Mouse (Mus musculus) ES-CJ7 (cell line): ENCODE data around the gene Pcgf2.
"Not testable (repeated sequence)": the region's sequence is repeated elsewhere in the genome, so short reads cannot be mapped to it uniquely, and the experiment has no call there.

Source experiments
- DNase-seq: peaks from one replicate; pipeline ENCODE4 v3.0.0; 2011; ENCODE audit warnings: low read depth, low spot score

Pcgf2 gene

DNA sequence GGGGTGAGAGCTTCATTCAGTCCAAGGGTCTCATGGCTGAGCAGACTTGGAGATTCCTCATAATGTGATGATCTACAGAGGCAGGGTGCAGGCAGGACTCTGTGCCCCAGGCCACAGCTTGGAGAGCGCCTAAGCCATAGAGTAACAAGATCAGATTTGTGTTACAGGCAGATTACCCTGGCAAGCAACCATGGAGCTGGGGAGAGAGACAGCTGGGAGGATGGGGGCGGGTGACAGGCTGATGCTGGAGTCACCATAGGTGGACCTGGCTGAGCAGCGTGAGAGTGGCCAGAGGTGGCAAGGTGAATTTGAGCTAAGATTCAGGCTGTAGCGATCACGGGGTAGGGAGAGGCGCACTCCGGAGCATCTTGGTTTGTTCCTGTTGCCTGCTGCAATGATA lies 32.1 kb downstream of the Pcgf2 start:
- DNase-seq = no peak

DNA sequence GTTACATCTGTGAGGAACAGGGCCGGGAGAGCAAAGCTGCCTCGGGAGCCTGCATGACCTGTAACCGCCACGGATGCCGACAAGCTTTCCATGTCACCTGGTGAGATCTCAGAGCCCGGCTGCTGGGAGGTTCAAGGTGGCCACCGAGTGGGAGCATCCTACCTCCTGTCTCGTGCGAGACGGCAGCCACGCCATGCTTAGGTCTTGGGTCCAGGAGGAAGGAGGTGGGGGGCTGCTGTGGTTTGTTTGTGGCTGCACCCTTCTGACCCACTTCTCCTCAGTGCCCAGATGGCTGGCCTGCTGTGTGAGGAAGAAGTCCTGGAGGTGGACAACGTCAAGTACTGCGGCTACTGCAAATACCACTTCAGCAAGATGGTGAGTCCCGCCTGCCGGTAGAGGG lies 33.5 kb downstream of the Pcgf2 start:
- DNase-seq = no peak

DNA sequence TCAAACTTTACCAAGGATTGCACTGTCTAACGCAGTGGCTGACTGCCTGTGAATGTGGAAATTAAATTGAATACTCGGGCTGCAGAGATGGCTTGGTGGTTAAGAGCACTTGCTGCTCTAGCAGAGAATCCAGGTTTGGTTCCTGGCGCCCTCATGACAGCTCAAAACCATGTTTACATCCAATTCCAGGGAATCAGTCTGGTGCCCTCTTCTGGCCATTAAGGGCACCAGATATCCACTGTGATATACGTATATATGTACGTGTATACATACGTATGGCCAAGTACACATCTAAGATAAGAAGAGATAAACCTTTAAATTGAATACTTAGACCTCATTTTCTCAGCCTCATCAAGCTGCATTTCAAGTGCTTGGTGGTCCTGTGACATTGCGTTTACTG lies 34.1 kb downstream of the Pcgf2 start:
- DNase-seq = peak; percentile 80

DNA sequence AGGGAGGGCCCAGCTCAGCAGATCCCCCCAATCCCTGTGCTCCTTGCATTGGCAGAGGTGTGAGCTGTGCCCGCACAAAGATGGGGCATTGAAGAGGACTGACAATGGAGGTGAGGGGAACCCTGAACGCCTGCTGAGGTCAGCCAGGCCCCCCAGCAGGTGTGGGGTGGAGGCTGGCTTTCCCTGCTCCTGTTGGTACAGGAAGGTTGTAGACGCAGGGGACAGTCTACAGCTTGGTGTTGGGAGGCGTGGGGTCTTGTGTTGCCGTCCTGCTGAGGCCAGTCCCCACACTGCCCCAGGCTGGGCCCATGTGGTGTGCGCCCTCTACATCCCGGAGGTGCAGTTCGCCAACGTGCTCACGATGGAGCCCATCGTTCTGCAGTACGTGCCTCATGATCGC lies 34.9 kb downstream of the Pcgf2 start:
- no peak for DNase-seq

DNA sequence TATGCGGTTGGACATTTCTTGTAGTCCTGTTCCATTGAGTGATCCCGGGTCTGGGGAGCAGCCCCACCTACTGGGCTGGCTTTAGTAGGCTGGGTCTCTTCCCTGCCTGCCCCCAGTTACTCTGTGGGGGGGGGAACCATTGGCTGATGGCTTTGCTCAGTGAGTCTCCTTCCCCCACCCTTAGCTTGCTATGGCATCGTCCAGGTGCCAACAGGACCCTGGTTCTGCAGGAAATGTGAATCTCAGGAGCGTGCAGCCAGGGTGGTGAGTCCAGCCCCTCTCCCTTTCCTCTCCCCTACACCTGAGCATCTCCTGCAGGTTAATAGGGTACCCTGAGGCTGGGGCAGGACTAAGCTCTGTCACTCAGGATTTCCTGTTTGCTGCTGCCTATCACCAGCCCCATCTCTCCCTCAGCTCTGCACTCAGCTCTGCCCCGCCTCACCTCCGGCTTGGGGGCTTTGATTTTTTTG lies 35.5 kb downstream of the Pcgf2 start:
- DNase-seq = peak; percentile 88

GRCm38 (mm10) chr11:97664339-97664665 lies 36.0 kb downstream of the Pcgf2 start:
- peak; percentile 71 for DNase-seq

GRCm38 (mm10) chr11:97663528-97664338 lies 36.6 kb downstream of the Pcgf2 start:
- DNase-seq = peak; percentile 86

GRCm38 (mm10) chr11:97662893-97663527 lies 37.3 kb downstream of the Pcgf2 start, which contains the start of gene Mllt6:
Mllt6 (plus strand) TSS chr11:97663414.
- DNase-seq = no peak

GRCm38 (mm10) chr11:97662207-97662892 lies 37.9 kb downstream of the Pcgf2 start:
- DNase-seq = peak; percentile 100

GRCm38 (mm10) chr11:97661648-97662133 lies 38.6 kb downstream of the Pcgf2 start:
- peak; percentile 99 for DNase-seq

DNA sequence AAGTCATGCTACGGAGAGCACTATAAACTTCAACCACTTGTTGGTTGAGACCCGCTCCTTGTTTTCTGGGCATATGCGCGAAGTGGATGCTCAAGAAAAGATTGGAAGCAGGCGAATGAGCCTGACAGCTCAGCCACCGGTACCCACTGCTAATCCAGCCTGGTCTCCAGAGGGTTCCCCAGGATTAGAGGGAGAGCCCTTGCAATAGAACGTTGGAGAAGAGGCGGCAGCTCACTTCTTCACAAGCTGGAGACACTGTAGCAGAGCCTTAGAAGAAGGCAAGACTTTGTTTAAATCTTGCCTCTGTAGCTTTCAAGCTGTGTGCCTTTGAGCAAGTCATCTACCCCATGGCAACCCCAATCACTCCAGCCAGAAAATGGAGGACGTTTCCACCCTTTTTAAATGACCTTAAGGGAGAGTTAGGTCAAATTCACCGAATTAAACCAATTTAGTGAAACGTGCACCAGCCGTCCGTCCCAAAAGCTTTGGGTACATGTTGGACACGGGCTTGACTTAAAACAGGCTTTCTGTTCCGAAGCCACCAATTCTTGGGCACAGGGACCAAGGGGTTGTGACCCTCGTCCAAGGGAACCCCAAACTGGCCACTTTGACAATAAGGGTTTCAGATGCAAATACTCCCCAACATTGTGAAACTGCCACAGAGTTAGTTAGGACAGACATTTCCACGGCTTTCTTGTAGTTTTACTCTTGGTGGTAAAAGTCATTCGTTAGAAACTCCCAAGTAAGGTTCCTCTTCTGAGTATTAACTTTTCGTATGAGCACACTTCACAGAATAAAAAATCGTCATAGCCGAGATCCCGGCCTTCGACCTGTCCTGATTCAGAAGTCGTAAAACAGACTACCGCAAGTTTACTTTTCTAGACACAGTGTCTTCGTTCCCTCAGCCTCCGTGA lies 39.3 kb downstream of the Pcgf2 start:
- no peak for DNase-seq

DNA sequence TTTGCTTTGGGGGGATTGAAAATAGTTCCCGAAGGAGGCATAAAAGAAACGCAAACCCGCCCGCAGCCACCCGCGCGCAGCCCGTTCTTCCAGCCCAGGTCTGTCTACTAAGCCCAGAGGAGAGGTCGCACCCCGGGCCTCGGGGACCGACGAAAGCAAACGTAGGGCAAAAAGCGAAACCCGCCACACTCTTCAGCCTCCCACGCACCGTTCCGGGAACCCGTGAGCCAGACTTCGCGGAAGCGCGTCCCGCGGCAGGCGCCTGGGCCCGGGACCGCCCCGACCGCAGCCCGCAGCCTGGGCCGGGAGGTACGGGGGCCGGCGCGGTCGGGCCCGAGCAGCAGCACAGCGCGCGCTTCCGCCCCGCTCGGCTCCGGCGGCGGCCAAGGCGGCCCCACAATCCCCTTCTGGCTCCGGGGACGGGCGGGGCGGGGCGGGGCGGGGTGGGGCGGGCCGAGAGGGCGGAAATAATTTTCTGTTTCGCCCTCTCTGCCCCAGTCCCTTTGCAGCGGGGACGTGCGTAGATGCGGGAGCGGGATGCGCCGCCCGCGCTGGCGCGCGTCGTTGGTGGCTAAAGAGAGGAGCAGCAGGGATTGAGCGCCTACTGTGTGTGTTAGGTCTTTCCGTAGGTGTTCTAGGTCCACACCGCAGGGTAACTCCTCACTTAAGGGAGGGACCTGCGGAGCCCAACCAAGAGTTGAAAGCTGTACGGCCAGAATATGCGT lies 40.1 kb downstream of the Pcgf2 start:
- peak; percentile 83 for DNase-seq

GRCm38 (mm10) chr11:97659267-97659989 lies 40.9 kb downstream of the Pcgf2 start:
- peak; percentile 54 for DNase-seq

GRCm38 (mm10) chr11:97658751-97659266 lies 41.5 kb downstream of the Pcgf2 start:
- DNase-seq = peak; percentile 78

DNA sequence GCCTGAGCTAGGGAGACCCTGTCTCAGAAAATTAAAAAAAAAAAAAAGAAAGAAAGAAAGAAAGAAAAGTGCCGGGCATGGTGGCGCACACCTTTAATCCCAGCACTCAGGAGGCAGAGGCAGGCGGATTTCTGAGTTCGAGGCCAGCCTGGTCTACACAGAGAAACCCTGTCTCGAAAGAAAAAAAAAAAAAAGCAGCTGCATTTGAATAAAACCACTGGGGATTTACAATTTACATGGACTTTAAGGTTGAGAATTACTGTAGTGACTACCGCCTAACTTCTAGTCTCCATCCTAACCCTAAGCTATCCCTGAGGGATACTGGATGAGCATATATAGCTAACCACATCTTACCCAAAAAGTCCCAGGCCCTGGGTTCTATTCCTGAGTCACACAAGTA lies 42.3 kb downstream of the Pcgf2 start:
- DNase-seq = not testable (repeated sequence)

DNA sequence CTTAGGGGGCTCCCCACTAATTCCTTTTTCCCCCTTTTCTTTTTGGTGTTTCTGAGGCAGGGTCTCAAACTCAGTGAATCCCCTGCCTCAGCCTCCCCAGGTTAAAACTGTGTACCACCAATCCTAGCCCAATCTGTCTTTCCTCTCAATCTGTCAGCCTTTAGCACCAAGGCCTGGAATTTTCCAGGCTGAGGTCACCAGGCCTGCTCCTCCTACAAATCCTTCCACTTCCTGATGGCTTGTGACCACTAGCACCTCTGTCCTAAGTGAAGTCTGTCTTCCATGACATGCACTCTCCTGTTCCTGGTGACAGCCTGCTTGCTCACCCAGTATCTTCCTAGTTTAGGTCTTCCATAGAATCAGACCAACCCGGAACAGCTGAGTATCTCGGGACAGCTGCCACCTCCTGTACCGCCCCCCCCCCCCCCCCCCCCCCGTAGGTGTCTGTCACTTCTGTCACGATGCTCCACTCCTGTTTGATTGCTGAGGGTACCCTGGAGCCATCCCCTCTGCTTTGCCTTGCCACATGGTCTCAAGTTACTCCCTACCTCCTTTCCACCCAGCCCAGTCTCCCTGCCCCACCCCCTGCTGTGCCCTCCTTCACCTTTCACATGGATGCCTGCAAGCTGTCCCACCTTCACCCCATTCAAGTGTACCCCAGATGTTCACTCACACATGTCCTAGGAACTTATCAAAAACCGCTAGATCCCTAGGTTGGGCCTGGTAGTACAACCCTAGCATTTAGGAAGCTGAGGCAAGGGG lies 42.9 kb downstream of the Pcgf2 start:
- DNase-seq = peak; percentile 82

GRCm38 (mm10) chr11:97656269-97656971 lies 43.9 kb downstream of the Pcgf2 start:
- DNase-seq = peak; percentile 92

DNA sequence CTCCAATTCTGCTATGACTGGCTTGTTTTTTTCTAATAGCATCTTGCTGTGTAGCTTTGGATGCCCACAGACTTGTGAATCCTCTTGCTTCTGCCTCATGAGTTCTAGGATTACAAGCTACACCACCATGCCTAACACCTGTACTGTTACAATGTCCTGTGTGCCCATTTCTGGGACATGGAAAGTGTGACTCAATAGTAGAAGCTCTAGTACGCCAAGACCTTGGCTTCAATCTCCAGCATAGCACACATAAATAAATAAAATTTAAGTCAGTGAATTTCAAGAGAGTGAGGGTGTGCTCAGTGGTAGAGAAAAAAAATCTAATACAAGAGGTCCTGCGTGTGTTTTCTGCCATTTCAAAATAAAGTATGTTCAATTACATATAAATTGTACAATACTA lies 46.1 kb downstream of the Pcgf2 start:
- no peak for DNase-seq
